Comparison of ENCODE assay signal across 21 mouse cellular contexts in genomic region chr11:59437954-59438353, GRCm38 (mm10).
"Had no signal": no experiment of that assay in that cellular context is flagged by ENCODE, and none has a peak within 500 bp of the region (broad histone marks: within the 10 kb centered on the region; RNA-seq: fewer than 3 reads in every experiment).

No protein-coding gene starts in this region.

- ATAC-seq: inflammation-experienced regulatory T-cells, adult 6 months; intestine, embryonic 15.5 days; intestine, postnatal 0 days had no signal

- DNase-seq: gastrocnemius, postnatal 14 days; gastrocnemius, postnatal 36 days; kidney, adult 18-20 months; kidney, adult 8-10 months; kidney, postnatal 10 days; kidney, postnatal 25 days; kidney, postnatal 4 days; liver; liver, embryonic 13.5 days had no signal

- H3K27me3 ChIP-seq: heart, embryonic 12.5 days; hindbrain, embryonic 13.5 days; hindbrain, embryonic 15.5 days; intestine, embryonic 15.5 days; limb, embryonic 12.5 days; liver, embryonic 13.5 days had no signal

- H3K9ac ChIP-seq: heart, embryonic 12.5 days; hindbrain, embryonic 13.5 days; hindbrain, embryonic 15.5 days; intestine, embryonic 15.5 days; limb, embryonic 12.5 days; liver, embryonic 13.5 days had no signal

- H3K4me1 ChIP-seq: hindbrain, embryonic 15.5 days; intestine, embryonic 15.5 days; limb, embryonic 10.5 days; limb, embryonic 12.5 days; liver, embryonic 13.5 days had no signal

- H3K4me3 ChIP-seq: heart, embryonic 10.5 days; heart, embryonic 12.5 days; hindbrain, embryonic 13.5 days; hindbrain, embryonic 15.5 days; intestine, embryonic 15.5 days; layer of hippocampus, adult 2 months; left cerebral cortex, adult 2 months; limb, embryonic 10.5 days; limb, embryonic 12.5 days; liver, embryonic 13.5 days had no signal

- H3K9me3 ChIP-seq: hindbrain, embryonic 13.5 days; hindbrain, embryonic 15.5 days; intestine, embryonic 15.5 days; liver, embryonic 13.5 days had no signal

- H3K4me2 ChIP-seq: heart, embryonic 12.5 days; hindbrain, embryonic 13.5 days; hindbrain, embryonic 15.5 days; intestine, embryonic 15.5 days; limb, embryonic 12.5 days; liver, embryonic 11.5 days; liver, embryonic 13.5 days had no signal

- H3K27ac ChIP-seq: heart, embryonic 10.5 days; hindbrain, embryonic 13.5 days; hindbrain, embryonic 15.5 days; intestine, embryonic 15.5 days; layer of hippocampus, adult 2 months; left cerebral cortex, adult 2 months; limb, embryonic 10.5 days; limb, embryonic 12.5 days; liver, embryonic 13.5 days had no signal
